Mouse (Mus musculus) stomach, postnatal 0 days (tissue): ENCODE data around the gene Tmem120b.

Source experiments
- CTCF ChIP-seq: IDR thresholded peaks from 2 replicates; pipeline ENCODE4 v1.5.1; 2016; ENCODE audit warnings: antibody characterized with exemption, low read depth, mild to moderate bottlenecking, moderate library complexity
- EP300 ChIP-seq: optimal IDR thresholded peaks from 2 replicates; pipeline ENCODE3; 2016; ENCODE audit warnings: antibody characterized with exemption

DNA sequence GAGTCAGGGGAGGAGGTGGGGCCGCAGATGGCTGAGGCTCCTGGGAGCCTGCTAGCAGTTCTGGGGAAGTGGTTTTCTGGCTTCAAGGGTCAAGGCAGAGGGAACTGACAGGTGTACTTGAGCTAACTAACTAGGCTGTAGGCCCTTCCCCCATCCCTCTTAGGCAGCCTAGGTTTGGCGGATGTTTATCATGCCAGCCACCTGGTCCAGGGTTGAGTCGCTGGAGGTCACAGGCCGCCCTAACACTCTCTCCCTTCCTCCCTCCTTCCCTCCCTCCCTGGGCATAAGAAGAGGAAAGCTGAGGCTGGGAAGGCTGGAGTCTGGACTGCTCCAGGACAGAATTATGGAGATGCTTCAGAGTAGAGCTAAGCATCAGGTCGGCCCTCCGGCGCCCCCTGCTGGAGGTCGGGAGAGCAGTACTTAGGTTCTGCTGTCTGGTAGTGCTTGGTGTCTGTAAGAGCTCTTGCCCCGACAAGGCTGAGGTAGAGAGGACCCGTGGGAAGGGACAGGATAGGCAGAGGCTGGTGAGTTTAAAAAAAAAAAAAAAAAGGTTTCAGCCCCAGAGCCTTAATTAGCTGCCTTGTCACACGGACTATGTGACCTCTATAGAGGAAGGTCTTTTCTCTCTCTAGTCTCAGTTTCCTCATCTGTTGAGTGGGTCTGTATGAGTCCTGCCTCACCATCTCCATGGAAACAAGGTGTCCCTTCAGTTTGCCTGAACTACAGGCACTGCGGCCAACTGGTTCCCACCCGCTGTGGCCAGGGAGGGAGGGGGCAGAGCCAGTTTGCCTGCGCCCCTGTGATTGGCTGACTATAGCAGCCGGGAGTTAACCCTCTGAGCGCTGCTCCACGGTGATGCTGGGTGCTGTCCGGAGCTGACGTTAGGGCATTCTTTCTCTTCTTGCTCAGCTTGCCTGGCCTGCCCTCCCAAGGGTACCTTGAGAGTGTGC, 81.5 kb downstream of the Tmem120b start:
- TF ChIP-seq CTCF (peak; percentile 95), EP300 (no peak)
